Mouse (Mus musculus): ENCODE data around the gene Afmid.

GRCm38 (mm10) chr11:117814704-117815366, 10.9 kb upstream of the Afmid start:
- no peak for TF ChIP-seq CTCF (IDR thresholded peaks at IDR 0.05; ENCODE audit: borderline replicate concordance, insufficient read depth, low read length)
- TF ChIP-seq POLR2A (IDR thresholded peaks at IDR 0.05; ENCODE audit: low read depth, low read length), result no peak

Measured in embryonic fibroblast, embryonic 13.5 days (primary cell).